Mouse (Mus musculus) liver, adult 2 months (tissue): ENCODE data around the gene Klrk1. TPM values are rescaled to one million over a fixed set of nuclear protein-coding genes. Genes with fewer than 3 reads are reported as not detected.

Experiments used
- DNase-seq: peaks from one replicate; pipeline ENCODE4 v3.0.0-alpha.2; 2011; ENCODE audit warnings: low read depth, low spot score; ENCODE audit errors: extremely low read depth
- H3K27ac ChIP-seq: fragments of 200-500 bp; replicated peaks from 2 replicates; pipeline ENCODE4 v1.5.1; 2012; ENCODE audit warnings: low read depth, mild to moderate bottlenecking, control low read depth, inconsistent platforms, low read length; ENCODE audit not compliant: insufficient read depth
- H3K27me3 ChIP-seq: fragments of 200-500 bp; 2 replicates; pipeline ENCODE4 v1.6.1; 2012; ENCODE audit warnings: mild to moderate bottlenecking, moderate library complexity, low read length, inconsistent platforms; ENCODE audit not compliant: control insufficient read depth, insufficient read depth
- H3K36me3 ChIP-seq: fragments of 200-500 bp; 2 replicates; pipeline ENCODE4 v1.6.1; 2012; ENCODE audit warnings: low read length, inconsistent platforms; ENCODE audit not compliant: control insufficient read depth, insufficient read depth
- H3K4me1 ChIP-seq: fragments of 200-500 bp; 2 replicates; pipeline ENCODE4 v1.6.1; 2011; ENCODE audit warnings: low read length; ENCODE audit not compliant: control insufficient read depth, insufficient read depth
- H3K4me3 ChIP-seq: fragments of 200-500 bp; 2 replicates; pipeline ENCODE4 v1.5.1; 2011; ENCODE audit warnings: low read depth, mild to moderate bottlenecking, control low read depth, low read length, moderate library complexity; ENCODE audit not compliant: insufficient read depth
- H3K79me2 ChIP-seq: fragments of 200-500 bp; 2 replicates; pipeline ENCODE4 v1.6.1; 2012; ENCODE audit warnings: inconsistent platforms, mild to moderate bottlenecking, low read length, moderate library complexity; ENCODE audit not compliant: control insufficient read depth, insufficient read depth
- H3K9ac ChIP-seq: fragments of 200-500 bp; 2 replicates; pipeline ENCODE4 v1.6.1; 2012; ENCODE audit warnings: low read depth, mild to moderate bottlenecking, control low read depth, inconsistent platforms, low read length
- CTCF ChIP-seq: fragments of 200-500 bp; IDR thresholded peaks from 2 replicates; pipeline ENCODE4 v1.5.1; 2011; ENCODE audit warnings: low read depth, low read length, control low read depth
- POLR2A ChIP-seq: fragments of 200-500 bp; IDR thresholded peaks from 2 replicates; pipeline ENCODE4 v1.6.1; 2011; ENCODE audit warnings: low read length, control low read depth; ENCODE audit not compliant: insufficient read depth; ENCODE audit errors: extremely low read depth
- WGBS: fragments of 180-500 bp; shearing (Covaris S2); methylation state at CpG from one replicate; pipeline ENCODE4 v1.1.7; 2018; 5-methylcytosine and 5-hydroxymethylcytosine counted together
- polyA plus RNA-seq: library from polyadenylated mRNA; depleted of rRNA; stranded (reverse); fragments of >200 nt; gene quantifications from 2 replicates; pipeline ENCODE4 v1.2.3, GENCODE M21; 2012
- total RNA-seq: library from RNA; depleted of rRNA; stranded (reverse); fragments of >200 nt; gene quantifications from 2 replicates; pipeline ENCODE4 v1.2.3, GENCODE M21; 2014

The Klrk1 gene
- total and polyA plus RNA-seq, 2 experiments: 0.23 to 3.3 TPM

GRCm38 (mm10) chr6:129591508-129591907, 32.2 kb downstream of the Klrk1 start, which contains the start of gene Klrd1:
Klrd1 (plus strand) TSS chr6:129591782.
- no peaks in the 10 kb centered on the region for H3K79me2 ChIP-seq
- TF ChIP-seq CTCF (no peak), POLR2A (no peak)
- DNase-seq: no peak
- H3K36me3 ChIP-seq: no peaks in the 10 kb centered on the region
- H3K27ac ChIP-seq: no peak within 1 kb of the TSS
- H3K27me3 ChIP-seq: no peaks in the 10 kb centered on the region
- 72% methylated on average over 3 of the region's 3 CpGs for WGBS
- H3K4me1 ChIP-seq: no peaks in the 10 kb centered on the region
- H3K4me3 ChIP-seq: no peak within 1 kb of the TSS
- no peak within 1 kb of the TSS for H3K9ac ChIP-seq

GRCm38 (mm10) chr6:129583014-129583413, 40.6 kb downstream of the Klrk1 start:
- no peak overlapping the region for H3K9ac ChIP-seq
- 68% methylated on average over 3 of the region's 3 CpGs for WGBS
- TF ChIP-seq POLR2A: no peak
- TF ChIP-seq CTCF: no peak
- no peak overlapping the region for H3K4me3 ChIP-seq
- H3K36me3 ChIP-seq: no peaks in the 10 kb centered on the region
- no peaks in the 10 kb centered on the region for H3K79me2 ChIP-seq
- H3K4me1 ChIP-seq: no peaks in the 10 kb centered on the region
- H3K27ac ChIP-seq: no peak overlapping the region
- DNase-seq: no peak
- no peaks in the 10 kb centered on the region for H3K27me3 ChIP-seq

GRCm38 (mm10) chr6:129581896-129582295, 41.8 kb downstream of the Klrk1 start:
- DNase-seq: no peak
- H3K4me1 ChIP-seq: no peaks in the 10 kb centered on the region
- H3K27me3 ChIP-seq: no peaks in the 10 kb centered on the region
- TF ChIP-seq POLR2A (no peak), CTCF (no peak)
- no peaks in the 10 kb centered on the region for H3K79me2 ChIP-seq
- WGBS: 73% methylated on average over 4 of the region's 4 CpGs
- H3K4me3 ChIP-seq: no peak overlapping the region
- H3K36me3 ChIP-seq: no peaks in the 10 kb centered on the region
- H3K9ac ChIP-seq: no peak overlapping the region
- H3K27ac ChIP-seq: no peak overlapping the region

GRCm38 (mm10) chr6:129581274-129581673, 42.4 kb downstream of the Klrk1 start:
- WGBS: 62% methylated on average over 4 of the region's 4 CpGs
- DNase-seq: no peak
- H3K27ac ChIP-seq: no peak overlapping the region
- TF ChIP-seq CTCF (no peak), POLR2A (no peak)
- no peaks in the 10 kb centered on the region for H3K79me2 ChIP-seq
- H3K36me3 ChIP-seq: no peaks in the 10 kb centered on the region
- H3K9ac ChIP-seq: no peak overlapping the region
- no peaks in the 10 kb centered on the region for H3K27me3 ChIP-seq
- no peak overlapping the region for H3K4me3 ChIP-seq
- H3K4me1 ChIP-seq: no peaks in the 10 kb centered on the region

- 91% methylated on average over 8 of the region's 8 CpGs for WGBS
- Histone ChIP-seq H3K9ac (no peak within 1 kb of the TSS), H3K36me3 (no peaks in the 10 kb centered on the region), H3K4me3 (no peak within 1 kb of the TSS), H3K4me1 (no peaks in the 10 kb centered on the region), H3K27me3 (no peaks in the 10 kb centered on the region), H3K27ac (no peak within 1 kb of the TSS), H3K79me2 (no peaks in the 10 kb centered on the region)
- DNase-seq: no peak
- TF ChIP-seq POLR2A (no peak), CTCF (no peak)
Observed at GRCm38 (mm10) chr6:129577605-129578004, 46.1 kb downstream of the Klrk1 start, which contains the start of gene Klre1. Klre1 (plus strand) TSS chr6:129577905.

- no peak overlapping the region for H3K4me3 ChIP-seq
- H3K27ac ChIP-seq: no peak overlapping the region
- H3K27me3 ChIP-seq: no peaks in the 10 kb centered on the region
- TF ChIP-seq POLR2A (no peak), CTCF (no peak)
- no peaks in the 10 kb centered on the region for H3K4me1 ChIP-seq
- H3K36me3 ChIP-seq: no peaks in the 10 kb centered on the region
- 16% methylated on average over 2 of the region's 2 CpGs for WGBS
- no peak overlapping the region for H3K9ac ChIP-seq
- no peak for DNase-seq
- no peaks in the 10 kb centered on the region for H3K79me2 ChIP-seq
Observed at GRCm38 (mm10) chr6:129575315-129575714, 48.3 kb downstream of the Klrk1 start.
